Mouse (Mus musculus) liver, embryonic 11.5 days (tissue): ENCODE results near the gene Trim47. TPM values are rescaled to one million over a fixed set of nuclear protein-coding genes. Genes with fewer than 3 reads are reported as not detected.

Experiments used
- ATAC-seq: fragments of 200-750 bp; cut with Nextera tagmentation; replicated peaks from 2 replicates; pipeline ENCODE4 v1.8.0; 2017; ENCODE audit warnings: moderate number of reproducible peaks, mild to moderate bottlenecking, moderate TSS enrichment, moderate library complexity; ENCODE audit not compliant: low FRiP score
- DNase-seq: peaks from one replicate; pipeline ENCODE4 v3.0.0-alpha.2; 2017; ENCODE audit warnings: low spot score
- H3K27ac ChIP-seq: fragments of 300-500 bp; sonication (generic); 2 replicates; pipeline ENCODE4 v1.5.1; 2014; ENCODE audit warnings: mild to moderate bottlenecking, low read depth, low read length, control low read depth
- H3K27me3 ChIP-seq: fragments of 300-500 bp; sonication (generic); replicated peaks from 2 replicates; pipeline ENCODE4 v1.6.1; 2014; ENCODE audit warnings: low read length, mixed read lengths; ENCODE audit not compliant: control insufficient read depth, insufficient read depth
- H3K36me3 ChIP-seq: fragments of 300-500 bp; sonication (generic); 2 replicates; pipeline ENCODE4 v1.6.1; 2014; ENCODE audit warnings: mild to moderate bottlenecking, low read length, moderate library complexity, mixed read lengths; ENCODE audit not compliant: control insufficient read depth, insufficient read depth
- H3K4me1 ChIP-seq: fragments of 300-500 bp; sonication (generic); replicated peaks from 2 replicates; pipeline ENCODE4 v1.6.1; 2014; ENCODE audit warnings: low read length, mixed read lengths; ENCODE audit not compliant: control insufficient read depth, insufficient read depth
- H3K4me2 ChIP-seq: fragments of 300-500 bp; sonication (generic); 2 replicates; pipeline ENCODE4 v1.6.1; 2014; ENCODE audit warnings: mild to moderate bottlenecking, control low read depth, moderate library complexity
- H3K4me3 ChIP-seq: fragments of 300-500 bp; sonication (generic); 2 replicates; pipeline ENCODE4 v1.5.1; 2014; ENCODE audit warnings: low read depth, low read length, control low read depth
- H3K9ac ChIP-seq: fragments of 300-500 bp; sonication (generic); 2 replicates; pipeline ENCODE4 v1.6.1; 2014; ENCODE audit warnings: low read depth, low read length, control low read depth
- H3K9me3 ChIP-seq: fragments of 300-500 bp; sonication (generic); 2 replicates; pipeline ENCODE4 v1.6.1; 2016; ENCODE audit warnings: low read length, inconsistent platforms, mixed read lengths; ENCODE audit not compliant: control insufficient read depth
- WGBS: fragments of 180-500 bp; shearing (Covaris S2); extraction: QIAGEN DNeasy Blood & Tissue Kit; methylation state at CpG from one replicate; pipeline ENCODE4 v1.1.7; 2014; 5-methylcytosine and 5-hydroxymethylcytosine counted together
- polyA plus RNA-seq: library from polyadenylated mRNA; unstranded; fragments of >200 nt; fragmentation: Nextera tagmentation; extraction: Ambion mirVana; gene quantifications from 2 replicates; pipeline ENCODE4 v1.2.1, GENCODE M21; 2014

Trim47 gene
- polyA plus RNA-seq, 1 experiment from 2014 or later = 6.6 TPM

DNA sequence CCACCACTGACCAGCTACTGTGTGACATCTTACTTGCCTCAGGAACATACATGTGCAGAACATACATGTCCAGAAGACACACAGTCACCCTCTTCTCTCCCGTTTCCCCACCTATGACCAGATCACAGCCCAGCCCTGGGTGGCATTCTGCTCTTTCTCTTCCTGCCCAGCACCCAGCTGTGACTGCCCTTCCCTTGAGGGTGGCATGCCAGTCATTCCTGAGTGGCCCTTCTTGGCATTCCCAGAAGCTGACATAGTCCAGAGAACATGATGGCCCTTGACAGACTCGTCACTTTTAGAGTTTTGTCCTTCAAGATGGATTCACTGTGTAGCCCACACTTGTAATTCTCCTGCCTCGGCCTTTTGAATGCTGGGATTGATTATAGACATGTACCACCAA lies 54.4 kb downstream of the Trim47 start:
- WGBS = 85% methylated on average over 3 of the region's 3 CpGs
- no peak for ATAC-seq

DNA sequence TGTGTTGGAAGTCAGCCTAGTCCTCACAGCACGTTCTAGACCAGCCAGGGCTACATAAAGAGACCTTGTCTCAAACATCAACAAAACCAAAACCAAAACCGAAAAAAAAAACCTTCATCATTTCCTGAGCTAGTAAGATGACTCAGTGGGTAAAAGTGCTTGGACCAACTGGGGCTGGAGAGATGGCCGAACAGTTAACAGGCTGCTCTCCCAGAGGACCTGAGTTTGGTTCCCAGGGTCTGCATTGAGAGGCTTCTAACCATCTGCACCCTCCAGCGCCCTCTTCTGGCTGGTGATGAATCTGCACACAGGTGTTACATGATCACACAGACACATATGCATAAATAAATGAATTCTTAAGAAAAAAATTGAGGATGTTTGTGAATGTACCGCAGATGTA lies 55.5 kb downstream of the Trim47 start:
- WGBS = 51% methylated on average over 5 of the region's 5 CpGs
- H3K27ac ChIP-seq = no peak overlapping the region
- H3K36me3 ChIP-seq = 0 out of 2 replicates have a peak, but pooled peaks cover 4% of the 10 kb centered on the region
- H3K27me3 ChIP-seq = no peaks in the 10 kb centered on the region
- H3K9me3 ChIP-seq = no peaks in the 10 kb centered on the region
- no peak overlapping the region for H3K4me2 ChIP-seq
- ATAC-seq (no peak), DNase-seq (no peak)
- H3K9ac ChIP-seq = no peak overlapping the region
- H3K4me1 ChIP-seq = peaks cover 18% of the 10 kb centered on the region
- H3K4me3 ChIP-seq = no peak overlapping the region

More for the DNA sequence above, 54.4 kb downstream of the Trim47 start:
- Histone ChIP-seq H3K36me3 (0 out of 2 replicates have a peak, but pooled peaks cover 3% of the 10 kb centered on the region), H3K9me3 (no peaks in the 10 kb centered on the region), H3K9ac (no peak overlapping the region), H3K27me3 (no peaks in the 10 kb centered on the region), H3K4me1 (peaks cover 27% of the 10 kb centered on the region), H3K4me3 (no peak overlapping the region), H3K4me2 (no peak overlapping the region), H3K27ac (no peak overlapping the region)
- no peak for DNase-seq

DNA sequence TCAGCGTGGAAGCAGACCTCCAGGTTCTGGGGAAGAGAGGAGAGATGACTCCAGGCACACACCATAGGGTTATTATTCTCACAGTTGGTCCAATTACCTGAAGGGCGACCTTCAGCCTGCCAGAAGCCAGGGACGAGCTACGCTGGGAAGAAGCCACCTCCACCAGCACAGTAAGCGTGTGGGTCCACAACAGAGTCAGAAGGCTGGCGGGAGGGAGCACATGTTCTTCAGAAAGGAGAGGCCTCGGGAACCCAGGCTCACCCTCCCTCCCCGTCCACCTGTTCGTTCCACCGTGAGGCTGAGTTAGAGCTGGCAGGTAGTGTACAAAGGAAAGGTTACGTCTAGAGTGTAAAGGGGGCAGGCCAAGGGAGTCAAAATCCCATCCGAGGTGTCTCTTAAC lies 61.7 kb downstream of the Trim47 start:
- 90% methylated on average over 12 of the region's 12 CpGs for WGBS
- H3K9ac ChIP-seq = no peak overlapping the region
- ATAC-seq (no peak), DNase-seq (no peak)
- no peak overlapping the region for H3K27ac ChIP-seq
- H3K36me3 ChIP-seq = peaks cover 15% of the 10 kb centered on the region
- no peaks in the 10 kb centered on the region for H3K9me3 ChIP-seq
- H3K4me2 ChIP-seq = no peak overlapping the region
- no peaks in the 10 kb centered on the region for H3K4me1 ChIP-seq
- no peaks in the 10 kb centered on the region for H3K27me3 ChIP-seq
- H3K4me3 ChIP-seq = no peak overlapping the region

DNA sequence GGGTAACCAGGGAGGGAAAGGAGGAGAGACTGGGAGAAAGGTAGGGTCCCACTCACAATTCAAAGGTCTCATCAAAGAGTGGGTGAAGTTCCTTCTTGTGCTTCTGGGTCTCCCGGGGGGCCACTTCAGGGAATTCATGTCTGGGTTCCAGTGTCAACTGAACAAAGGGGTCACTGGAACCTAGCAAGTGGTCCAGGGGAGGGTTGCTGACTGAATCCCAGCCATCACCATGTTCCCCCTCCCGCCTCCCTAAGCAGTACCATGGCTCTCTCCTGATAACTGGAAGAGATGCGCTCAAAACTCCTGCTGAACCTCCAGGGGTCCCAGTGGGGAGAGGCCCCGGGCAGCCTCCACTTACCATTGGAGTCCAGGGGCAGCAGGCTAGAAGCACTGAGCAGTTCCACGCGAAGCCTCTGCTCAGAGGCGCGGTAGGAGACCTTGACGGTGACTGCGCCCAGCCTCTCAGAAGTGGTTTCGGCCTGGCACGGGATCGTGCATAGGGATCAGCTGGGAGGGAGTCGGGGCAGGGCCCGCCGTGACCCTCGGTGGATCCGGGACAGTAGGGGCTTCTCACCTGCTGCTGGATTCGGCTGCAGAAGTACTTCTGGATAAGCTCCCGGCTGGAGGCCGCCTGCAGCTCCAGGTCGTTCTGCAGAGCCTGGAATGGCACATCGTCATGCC lies 62.7 kb downstream of the Trim47 start:
- H3K27ac ChIP-seq = no peak overlapping the region
- no peak overlapping the region for H3K4me2 ChIP-seq
- ATAC-seq (no peak), DNase-seq (no peak)
- 70% methylated on average over 23 of the region's 23 CpGs for WGBS
- no peak overlapping the region for H3K4me3 ChIP-seq
- H3K36me3 ChIP-seq = peaks cover 25% of the 10 kb centered on the region
- no peak overlapping the region for H3K9ac ChIP-seq
- no peaks in the 10 kb centered on the region for H3K4me1 ChIP-seq
- H3K27me3 ChIP-seq = no peaks in the 10 kb centered on the region
- H3K9me3 ChIP-seq = no peaks in the 10 kb centered on the region

DNA sequence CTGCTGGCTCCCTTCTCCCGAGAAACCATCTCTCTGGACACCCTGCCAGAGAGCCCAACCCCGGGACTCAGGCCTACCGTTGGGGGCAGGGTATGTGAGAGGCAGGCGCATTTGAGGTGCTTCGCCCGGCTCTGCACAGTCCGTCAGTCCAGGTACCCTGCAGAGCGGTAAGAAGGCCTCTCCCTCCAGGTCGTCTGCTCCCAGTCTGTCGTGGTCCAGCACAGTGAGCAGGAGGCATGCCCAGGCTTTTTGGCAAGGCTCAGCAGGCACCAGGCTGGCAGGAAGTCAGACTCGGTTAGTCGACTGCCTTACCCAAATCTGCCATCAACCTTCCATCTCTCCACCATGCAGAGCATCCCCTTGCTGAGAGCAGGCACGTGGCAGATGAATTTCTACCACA lies 63.4 kb downstream of the Trim47 start:
- DNase-seq = no peak

DNA sequence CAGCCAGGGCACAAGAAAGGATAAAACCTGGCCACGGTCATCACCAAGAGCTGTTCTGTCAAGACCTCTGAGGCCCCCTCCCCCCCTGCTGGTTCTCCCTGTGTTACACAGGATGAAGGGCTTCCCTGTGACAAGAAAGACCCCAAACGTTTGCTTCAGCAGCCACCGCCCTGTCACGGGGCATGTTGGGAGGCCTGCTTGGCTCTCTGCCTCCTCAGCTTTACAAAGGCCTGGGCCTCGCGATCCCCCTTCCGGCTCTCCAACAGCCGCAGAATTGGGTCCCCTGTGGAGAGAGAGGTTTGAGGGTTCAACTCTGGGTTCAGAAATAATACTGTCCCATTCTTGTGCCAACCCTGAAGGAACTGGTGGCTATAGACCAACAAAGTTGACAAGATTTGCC lies 64.5 kb downstream of the Trim47 start:
- H3K4me1 ChIP-seq = peaks cover 11% of the 10 kb centered on the region
- no peak overlapping the region for H3K4me2 ChIP-seq
- no peak for ATAC-seq
- no peak overlapping the region for H3K27ac ChIP-seq
- no peaks in the 10 kb centered on the region for H3K9me3 ChIP-seq
- no peaks in the 10 kb centered on the region for H3K27me3 ChIP-seq
- no peak overlapping the region for H3K4me3 ChIP-seq
- no peak for DNase-seq
- 75% methylated on average over 8 of the region's 8 CpGs for WGBS
- no peak overlapping the region for H3K9ac ChIP-seq
- peaks cover 40% of the 10 kb centered on the region for H3K36me3 ChIP-seq

More for the DNA sequence above, 63.4 kb downstream of the Trim47 start:
- peaks cover 1% of the 10 kb centered on the region; the same call in 1 of the 2 replicates for H3K4me1 ChIP-seq
- H3K27ac ChIP-seq = no peak overlapping the region
- 78% methylated on average over 13 of the region's 13 CpGs for WGBS
- H3K9me3 ChIP-seq = no peaks in the 10 kb centered on the region
- no peak overlapping the region for H3K4me3 ChIP-seq
- no peaks in the 10 kb centered on the region for H3K27me3 ChIP-seq
- no peak overlapping the region for H3K9ac ChIP-seq
- H3K4me2 ChIP-seq = no peak overlapping the region
- peaks cover 32% of the 10 kb centered on the region for H3K36me3 ChIP-seq
- ATAC-seq = no peak

DNA sequence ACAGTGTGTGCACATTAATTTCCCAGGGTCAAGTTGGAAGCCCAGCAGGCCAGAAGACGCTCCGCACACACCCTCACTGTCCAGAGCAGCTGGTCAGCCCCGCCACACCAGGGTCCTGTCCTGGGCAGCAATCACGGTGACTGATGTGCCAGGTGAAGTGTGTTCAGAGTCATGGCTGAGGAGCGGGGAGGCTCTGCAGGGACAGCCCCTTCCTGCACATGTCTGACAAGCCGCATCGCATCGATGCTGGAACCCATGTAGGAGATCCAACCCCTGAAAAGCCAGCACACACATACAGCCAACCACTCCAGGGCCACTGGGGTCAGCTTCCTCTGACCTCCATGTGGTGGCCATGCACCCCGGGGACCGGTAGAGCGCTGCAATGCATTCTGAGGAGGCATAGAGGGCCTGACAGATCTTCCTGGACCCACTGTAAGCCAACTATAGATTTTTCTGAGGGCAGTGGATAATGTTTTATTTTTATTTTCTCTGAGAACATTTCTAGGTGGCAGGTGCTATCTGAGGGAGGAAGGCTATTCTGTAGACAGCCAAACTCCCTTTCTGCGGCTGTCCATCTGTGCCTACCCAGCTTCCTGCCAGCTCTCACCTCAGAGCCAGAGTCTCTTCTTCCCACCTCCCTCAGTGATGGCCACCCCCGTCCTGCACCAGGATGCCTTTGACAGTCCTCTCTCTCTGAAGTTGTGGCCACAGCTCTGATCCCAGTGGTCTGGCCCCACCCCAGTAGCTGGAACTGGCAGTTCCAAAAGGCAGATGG lies 65.2 kb downstream of the Trim47 start:
- WGBS = 84% methylated on average over 13 of the region's 13 CpGs
- no peak overlapping the region for H3K4me2 ChIP-seq

DNA sequence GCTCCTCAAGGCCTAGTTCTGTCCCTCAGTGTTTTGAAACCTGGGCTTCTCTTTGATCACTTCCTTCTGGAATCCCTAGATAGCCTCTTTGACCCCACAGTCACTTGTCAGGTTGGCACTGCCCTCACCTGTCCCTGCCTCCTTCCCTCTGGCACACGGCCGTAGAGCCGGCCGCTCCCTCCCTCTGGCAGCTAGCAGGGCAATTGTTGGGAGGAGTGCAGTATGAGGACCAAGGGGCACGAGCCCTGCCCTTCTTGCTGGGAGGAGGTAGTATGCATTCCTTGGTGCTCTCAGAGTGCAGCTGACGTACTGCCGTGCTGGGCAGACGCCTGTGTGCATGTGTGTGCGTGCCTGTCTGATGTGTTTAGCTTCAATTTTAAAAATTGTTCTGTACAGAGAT lies 66.4 kb downstream of the Trim47 start:
- Histone ChIP-seq H3K9me3 (no peaks in the 10 kb centered on the region), H3K4me3 (no peak overlapping the region), H3K27ac (no peak overlapping the region), H3K9ac (no peak overlapping the region), H3K4me2 (no peak overlapping the region), H3K27me3 (no peaks in the 10 kb centered on the region), H3K4me1 (peaks cover 29% of the 10 kb centered on the region), H3K36me3 (peaks cover 56% of the 10 kb centered on the region)
- 86% methylated on average over 9 of the region's 9 CpGs for WGBS
- ATAC-seq (no peak), DNase-seq (no peak)

More for the DNA sequence above, 65.2 kb downstream of the Trim47 start:
- H3K27me3 ChIP-seq = no peaks in the 10 kb centered on the region
- H3K27ac ChIP-seq = no peak overlapping the region
- no peak overlapping the region for H3K4me3 ChIP-seq
- no peak for DNase-seq
- H3K9me3 ChIP-seq = no peaks in the 10 kb centered on the region
- ATAC-seq = no peak
- no peak overlapping the region for H3K9ac ChIP-seq
- peaks cover 18% of the 10 kb centered on the region for H3K4me1 ChIP-seq
- peaks cover 45% of the 10 kb centered on the region for H3K36me3 ChIP-seq

DNA sequence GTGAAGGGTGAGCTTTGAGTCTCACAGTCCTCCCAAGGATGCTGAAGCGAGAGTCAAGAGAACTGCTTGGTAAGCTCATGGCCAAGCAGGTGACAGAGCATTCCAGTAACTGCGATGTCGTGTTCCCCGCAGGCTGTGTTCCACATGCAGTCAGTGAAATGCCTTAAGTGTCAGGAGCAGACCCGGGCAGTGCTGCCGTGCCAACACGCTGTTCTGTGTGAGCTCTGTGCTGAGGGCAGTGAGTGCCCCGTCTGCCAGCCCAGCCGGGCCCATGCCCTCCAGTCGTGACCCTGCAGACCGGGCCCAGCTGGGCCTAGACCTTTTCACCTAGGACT lies 67.4 kb downstream of the Trim47 start:
- H3K27me3 ChIP-seq = no peaks in the 10 kb centered on the region
- no peak overlapping the region for H3K9ac ChIP-seq
- no peak overlapping the region for H3K4me2 ChIP-seq
- H3K4me3 ChIP-seq = no peak overlapping the region
- peaks cover 63% of the 10 kb centered on the region for H3K36me3 ChIP-seq
- H3K27ac ChIP-seq = no peak overlapping the region
- no peak for DNase-seq
- H3K9me3 ChIP-seq = no peaks in the 10 kb centered on the region
- ATAC-seq = no peak
- peaks cover 29% of the 10 kb centered on the region for H3K4me1 ChIP-seq
- WGBS = 94% methylated on average over 11 of the region's 11 CpGs
